Mouse (Mus musculus) E14TG2a.4 (cell line): ENCODE measurements around the gene Mms22l.
"Not testable (repeated sequence)": the region's sequence is repeated elsewhere in the genome, so short reads cannot be mapped to it uniquely, and the experiment has no call there.

Experiments
- CTCF ChIP-seq: conservative IDR thresholded peaks from 2 replicates; pipeline ENCODE4 v1.5.1; 2014; ENCODE audit warnings: low read length
- NANOG ChIP-seq: IDR thresholded peaks from 2 replicates; pipeline ENCODE4 v1.6.1; 2014; ENCODE audit warnings: borderline replicate concordance, low read length, mixed read lengths
- POU5F1 ChIP-seq: IDR thresholded peaks from 2 replicates; pipeline ENCODE4 v1.6.1; 2014; ENCODE audit warnings: low read length, borderline replicate concordance

- not testable (repeated sequence) for TF ChIP-seq CTCF, POU5F1, NANOG
Measured at GRCm38 (mm10) chr4:24484046-24484445, 12.2 kb upstream of the Mms22l start.
